Comparison of ENCODE assay signal across 17 mouse cellular contexts in genomic region chr1:89634055-89634454, GRCm38 (mm10).
DNase-seq lines count a peak whose midpoint lies in the region; ATAC-seq and TF ChIP-seq lines count a peak whose summit lies in the region.
"Had no signal": no experiment of that assay in that cellular context is flagged by ENCODE, and none has a peak within 500 bp of the region (broad histone marks: within the 10 kb centered on the region; RNA-seq: fewer than 3 reads in every experiment).

No protein-coding gene starts in this region.

- no peak overlapping the region for H3K4me3 ChIP-seq in kidney, postnatal 0 days (replicated peaks; ENCODE audit: low read depth, low read length)
- no peak overlapping the region for H3K4me3 ChIP-seq in kidney, embryonic 15.5 days (replicated peaks)
- no peak overlapping the region for H3K4me3 ChIP-seq in midbrain, postnatal 0 days (ENCODE audit: low read depth, low read length)
- no peak overlapping the region for H3K4me3 ChIP-seq in midbrain, embryonic 10.5 days
- H3K4me3 ChIP-seq: heart, embryonic 15.5 days; limb, embryonic 15.5 days; midbrain, embryonic 12.5 days had no signal

- no peaks in the 10 kb centered on the region for H3K4me1 ChIP-seq in kidney, postnatal 0 days (replicated peaks; ENCODE audit: insufficient read depth, low read length)
- no peaks in the 10 kb centered on the region; the same call in 1 of the 2 replicates for H3K4me1 ChIP-seq in kidney, embryonic 15.5 days
- no peaks in the 10 kb centered on the region for H3K4me1 ChIP-seq in midbrain, postnatal 0 days (ENCODE audit: insufficient read depth, low read length)
- H3K4me1 ChIP-seq in midbrain, embryonic 10.5 days: no peaks in the 10 kb centered on the region
- H3K4me1 ChIP-seq: limb, embryonic 15.5 days; midbrain, embryonic 12.5 days had no signal

- H3K9ac ChIP-seq in kidney, postnatal 0 days (ENCODE audit: low read depth, low read length): no peak overlapping the region
- H3K9ac ChIP-seq in kidney, embryonic 15.5 days: no peak overlapping the region
- H3K9ac ChIP-seq in midbrain, postnatal 0 days (replicated peaks; ENCODE audit: low read length, poor library complexity, severe bottlenecking): no peak overlapping the region
- H3K9ac ChIP-seq: heart, embryonic 15.5 days; limb, embryonic 15.5 days; midbrain, embryonic 12.5 days had no signal

- no peaks in the 10 kb centered on the region for H3K27me3 ChIP-seq in kidney, postnatal 0 days (ENCODE audit: insufficient read depth, low read length)
- no peaks in the 10 kb centered on the region for H3K27me3 ChIP-seq in kidney, embryonic 15.5 days
- no peaks in the 10 kb centered on the region for H3K27me3 ChIP-seq in midbrain, postnatal 0 days (ENCODE audit: insufficient read depth, low read length)
- H3K27me3 ChIP-seq in midbrain, embryonic 10.5 days (ENCODE audit: low read depth, poor library complexity, severe bottlenecking): no peaks in the 10 kb centered on the region
- H3K27me3 ChIP-seq: heart, embryonic 15.5 days; limb, embryonic 15.5 days; midbrain, embryonic 12.5 days had no signal

- no peak for ATAC-seq in kidney, postnatal 0 days (replicated peaks; ENCODE audit: low FRiP score, low read depth)
- ATAC-seq in kidney, embryonic 15.5 days (replicated peaks; ENCODE audit: low FRiP score): no peak
- no peak for ATAC-seq in midbrain, postnatal 0 days (ENCODE audit: low FRiP score)
- ATAC-seq: forebrain, embryonic 14.5 days had no signal

- TF ChIP-seq CTCF in kidney, postnatal 0 days (IDR thresholded peaks at IDR 0.05; ENCODE audit: low read depth): peak; percentile 31; the same call in 1 of the 2 replicates
- peak; percentile 50 for TF ChIP-seq CTCF in midbrain, postnatal 0 days (IDR thresholded peaks at IDR 0.05)

- WGBS in kidney, postnatal 0 days: 76% methylated on average over 14 of the region's 14 CpGs
- WGBS in kidney, embryonic 15.5 days: 82% methylated on average over 14 of the region's 14 CpGs
- WGBS in midbrain, postnatal 0 days: 75% methylated on average over 14 of the region's 14 CpGs
- 73% methylated on average over 14 of the region's 14 CpGs for WGBS in midbrain, embryonic 10.5 days

- H3K27ac ChIP-seq in kidney, postnatal 0 days: no peak overlapping the region
- no peak overlapping the region for H3K27ac ChIP-seq in kidney, embryonic 15.5 days
- H3K27ac ChIP-seq in midbrain, postnatal 0 days (ENCODE audit: low read depth, low read length): no peak overlapping the region
- H3K27ac ChIP-seq in midbrain, embryonic 10.5 days (replicated peaks): no peak overlapping the region
- H3K27ac ChIP-seq: heart, embryonic 15.5 days; limb, embryonic 15.5 days; midbrain, embryonic 12.5 days had no signal

- peak; percentile 27 for DNase-seq in embryo, embryonic 11 days
- no peak for DNase-seq in embryo, embryonic 9.5 days (ENCODE audit: extremely low spot score)
- no peak for DNase-seq in kidney, postnatal 0 days (ENCODE audit: low spot score)
- no peak for DNase-seq in midbrain, postnatal 0 days (ENCODE audit: low spot score)
- no peak for DNase-seq in midbrain, embryonic 10.5 days (ENCODE audit: low spot score)
- DNase-seq in mesoderm, embryonic 11.5 days (ENCODE audit: low read depth, low spot score): peak; percentile 17
- no peak for DNase-seq in right cerebral cortex, postnatal 36 days (ENCODE audit: low spot score in 2 of 2)
- DNase-seq: adrenal gland, postnatal 14 days; B cell, adult 2 months; cerebellum, postnatal 36 days; kidney, postnatal 10 days; layer of hippocampus, adult 9-11 months had no signal

- peaks cover 24% of the 10 kb centered on the region for H3K36me3 ChIP-seq in kidney, postnatal 0 days (ENCODE audit: insufficient read depth, low read length)
- peaks cover 64% of the 10 kb centered on the region for H3K36me3 ChIP-seq in kidney, embryonic 15.5 days
- H3K36me3 ChIP-seq in midbrain, postnatal 0 days (ENCODE audit: insufficient read depth, low read length): peaks cover 34% of the 10 kb centered on the region
- H3K36me3 ChIP-seq in midbrain, embryonic 10.5 days: peaks cover 81% of the 10 kb centered on the region

- H3K4me2 ChIP-seq in kidney, postnatal 0 days (ENCODE audit: low read length): no peak overlapping the region
- no peak overlapping the region for H3K4me2 ChIP-seq in kidney, embryonic 15.5 days
- H3K4me2 ChIP-seq in midbrain, postnatal 0 days (ENCODE audit: low read depth, low read length, poor library complexity, severe bottlenecking): no peak overlapping the region
- H3K4me2 ChIP-seq: heart, embryonic 15.5 days; limb, embryonic 15.5 days; midbrain, embryonic 12.5 days had no signal

- no peaks in the 10 kb centered on the region for H3K9me3 ChIP-seq in kidney, postnatal 0 days (replicated peaks; ENCODE audit: low read length)
- H3K9me3 ChIP-seq in kidney, embryonic 15.5 days (replicated peaks): no peaks in the 10 kb centered on the region
- H3K9me3 ChIP-seq in midbrain, postnatal 0 days (ENCODE audit: low read length): no peaks in the 10 kb centered on the region
- H3K9me3 ChIP-seq in midbrain, embryonic 10.5 days (replicated peaks): no peaks in the 10 kb centered on the region
- H3K9me3 ChIP-seq: heart, embryonic 15.5 days; limb, embryonic 15.5 days; midbrain, embryonic 12.5 days had no signal

Comparison
In these comparisons a context has a peak if more than half of its experiments do, and no peak if none do; other contexts are left out.
1. DNase-seq: peak in embryo, embryonic 11 days (single experiment) and mesoderm, embryonic 11.5 days (single experiment); none in embryo, embryonic 9.5 days (single experiment), kidney, postnatal 0 days (single experiment), midbrain, postnatal 0 days (single experiment), midbrain, embryonic 10.5 days (single experiment) and right cerebral cortex, postnatal 36 days (0 of 2).